Mouse (Mus musculus) bone marrow, adult 2 months (tissue): ENCODE data around the gene Kcnk3.

Source experiments
- CTCF ChIP-seq: fragments of 200-500 bp; IDR thresholded peaks from 2 replicates; pipeline ENCODE4 v1.5.1; 2011; ENCODE audit warnings: low read length, control low read depth; ENCODE audit not compliant: control insufficient read depth, insufficient read depth
- POLR2A ChIP-seq: fragments of 200-500 bp; IDR thresholded peaks from 2 replicates; pipeline ENCODE4 v1.6.1; 2011; ENCODE audit warnings: low read depth, mild to moderate bottlenecking, control low read depth, low read length, borderline replicate concordance; ENCODE audit not compliant: control insufficient read depth

- TF ChIP-seq CTCF (no peak), POLR2A (no peak)
Measured at GRCm38 (mm10) chr5:30550334-30551021, 37.5 kb upstream of the Kcnk3 start.
